Mouse (Mus musculus): ENCODE measurements around the gene Hist2h3c1. TPM values are rescaled to one million over a fixed set of nuclear protein-coding genes. Genes with fewer than 3 reads are reported as not detected.

Gene Hist2h3c1
- polyA plus RNA-seq (2017; shearing (Covaris generic)), result not detected

DNA sequence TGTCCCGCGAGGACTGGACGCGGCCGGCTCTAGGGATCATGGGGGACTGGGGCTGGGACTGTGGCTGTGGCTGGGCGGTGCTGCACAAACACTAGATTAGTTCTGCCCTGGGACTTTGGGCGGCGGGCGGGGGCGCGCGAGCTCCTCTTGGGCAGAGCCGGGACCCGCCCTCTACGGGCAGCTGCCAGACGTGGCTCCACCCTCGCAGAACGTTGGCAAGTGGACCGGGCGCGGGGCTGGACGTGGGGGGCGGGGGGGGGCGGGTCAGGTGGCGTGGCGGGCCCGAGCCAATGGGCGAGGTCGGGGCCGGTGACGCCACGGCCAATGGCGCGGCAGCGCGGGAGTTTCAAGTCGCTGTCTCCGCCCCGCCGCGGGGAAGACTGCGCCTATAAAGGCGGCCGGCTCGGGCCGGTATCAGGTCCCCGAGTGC lies at the start of gene Hist2h3c1:
Hist2h3c1 (plus strand) TSS at position 259 of the 430 bp plus-strand sequence.

DNA sequence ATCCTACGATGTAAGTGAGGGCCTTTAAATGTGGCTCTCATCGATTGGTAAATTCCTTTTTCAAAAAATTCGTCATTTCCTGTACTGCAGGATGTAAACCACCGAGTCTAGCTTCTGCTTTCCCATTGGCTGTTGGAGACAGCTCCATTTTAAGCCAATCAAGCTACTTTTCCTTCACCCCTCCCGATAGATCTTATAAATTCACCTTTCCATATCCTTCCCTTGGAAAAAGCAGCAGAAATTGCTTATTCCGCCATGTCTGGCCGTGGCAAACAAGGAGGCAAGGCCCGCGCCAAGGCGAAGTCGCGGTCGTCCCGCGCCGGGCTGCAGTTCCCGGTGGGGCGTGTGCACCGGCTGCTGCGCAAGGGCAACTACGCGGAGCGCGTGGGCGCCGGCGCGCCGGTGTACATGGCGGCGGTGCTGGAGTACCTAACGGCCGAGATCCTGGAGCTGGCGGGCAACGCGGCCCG lies 26.8 kb upstream of the Hist2h3c1 start, which contains the start of the genes Bola1 and Hist2h2ab:
Bola1 (minus strand) TSS at position 49 of the 470 bp plus-strand sequence.
Hist2h2ab (plus strand) TSS at position 205 of the 470 bp plus-strand sequence.

DNA sequence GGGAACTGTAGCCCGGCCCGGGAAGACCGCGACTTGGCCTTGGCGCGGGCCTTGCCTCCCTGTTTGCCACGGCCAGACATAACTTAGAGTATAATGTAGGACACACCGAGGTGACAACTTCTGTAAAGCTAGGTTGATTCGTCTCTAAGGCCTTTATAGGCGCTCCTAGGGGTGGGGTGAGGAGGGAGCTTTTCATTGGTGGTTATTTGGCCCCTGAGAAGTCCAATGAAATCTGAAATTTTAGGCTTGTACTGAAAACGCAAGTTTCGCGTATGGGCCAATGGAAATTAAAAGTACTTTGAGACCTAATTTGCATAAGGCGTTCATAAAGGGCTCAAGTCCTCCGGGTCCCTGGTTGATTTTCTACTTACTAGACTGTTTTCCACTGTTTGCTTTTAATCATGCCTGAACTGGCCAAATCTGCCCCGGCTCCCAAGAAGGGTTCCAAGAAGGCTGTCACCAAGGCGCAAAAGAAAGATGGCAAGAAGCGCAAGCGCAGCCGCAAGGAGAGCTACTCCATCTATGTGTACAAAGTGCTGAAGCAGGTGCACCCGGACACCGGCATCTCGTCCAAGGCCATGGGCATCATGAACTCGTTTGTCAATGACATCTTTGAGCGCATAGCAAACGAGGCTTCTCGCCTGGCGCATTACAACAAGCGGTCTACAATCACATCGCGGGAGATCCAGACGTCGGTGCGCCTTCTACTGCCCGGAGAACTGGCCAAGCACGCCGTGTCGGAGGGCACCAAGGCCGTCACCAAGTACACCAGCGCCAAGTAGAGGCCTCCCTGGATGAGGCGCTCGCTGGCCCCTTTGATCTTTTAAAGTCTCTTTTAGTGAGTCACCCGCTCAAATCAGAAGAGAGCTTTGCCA lies 25.5 kb upstream of the Hist2h3c1 start, which contains the start of the genes Hist2h2ac and Hist2h2be:
Hist2h2ac (minus strand) TSS at position 116 of the 875 bp plus-strand sequence.
Hist2h2be (plus strand) TSS at position 355 of the 875 bp plus-strand sequence.

DNA sequence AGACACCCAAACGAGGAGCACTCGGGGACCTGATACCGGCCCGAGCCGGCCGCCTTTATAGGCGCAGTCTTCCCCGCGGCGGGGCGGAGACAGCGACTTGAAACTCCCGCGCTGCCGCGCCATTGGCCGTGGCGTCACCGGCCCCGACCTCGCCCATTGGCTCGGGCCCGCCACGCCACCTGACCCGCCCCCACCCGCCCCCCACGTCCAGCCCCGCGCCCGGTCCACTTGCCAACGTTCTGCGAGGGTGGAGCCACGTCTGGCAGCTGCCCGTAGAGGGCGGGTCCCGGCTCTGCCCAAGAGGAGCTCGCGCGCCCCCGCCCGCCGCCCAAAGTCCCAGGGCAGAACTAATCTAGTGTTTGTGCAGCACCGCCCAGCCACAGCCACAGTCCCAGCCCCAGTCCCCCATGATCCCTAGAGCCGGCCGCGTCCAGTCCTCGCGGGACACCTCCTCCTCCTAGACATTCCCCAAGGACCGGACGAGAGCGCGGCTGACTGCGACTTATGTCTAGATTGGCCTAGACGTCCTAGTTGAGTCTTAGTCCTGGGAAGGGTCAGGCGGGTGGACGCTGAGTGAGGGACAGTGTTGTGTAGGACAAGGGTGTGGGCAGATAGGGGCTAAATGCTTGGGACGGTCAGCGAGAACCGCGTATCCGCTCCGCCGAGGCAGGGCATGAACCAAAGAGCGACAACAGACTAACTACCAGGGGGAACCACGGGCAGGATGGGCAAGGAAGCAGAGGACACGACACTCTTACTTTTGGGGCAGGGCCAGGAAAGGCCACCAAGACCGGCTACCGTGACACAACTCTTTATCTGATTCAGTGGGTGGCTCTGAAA lies 7.3 kb upstream of the Hist2h3c1 start, which contains the start of gene Hist2h3c2:
Hist2h3c2 (minus strand) TSS at position 174 of the 840 bp plus-strand sequence.

DNA sequence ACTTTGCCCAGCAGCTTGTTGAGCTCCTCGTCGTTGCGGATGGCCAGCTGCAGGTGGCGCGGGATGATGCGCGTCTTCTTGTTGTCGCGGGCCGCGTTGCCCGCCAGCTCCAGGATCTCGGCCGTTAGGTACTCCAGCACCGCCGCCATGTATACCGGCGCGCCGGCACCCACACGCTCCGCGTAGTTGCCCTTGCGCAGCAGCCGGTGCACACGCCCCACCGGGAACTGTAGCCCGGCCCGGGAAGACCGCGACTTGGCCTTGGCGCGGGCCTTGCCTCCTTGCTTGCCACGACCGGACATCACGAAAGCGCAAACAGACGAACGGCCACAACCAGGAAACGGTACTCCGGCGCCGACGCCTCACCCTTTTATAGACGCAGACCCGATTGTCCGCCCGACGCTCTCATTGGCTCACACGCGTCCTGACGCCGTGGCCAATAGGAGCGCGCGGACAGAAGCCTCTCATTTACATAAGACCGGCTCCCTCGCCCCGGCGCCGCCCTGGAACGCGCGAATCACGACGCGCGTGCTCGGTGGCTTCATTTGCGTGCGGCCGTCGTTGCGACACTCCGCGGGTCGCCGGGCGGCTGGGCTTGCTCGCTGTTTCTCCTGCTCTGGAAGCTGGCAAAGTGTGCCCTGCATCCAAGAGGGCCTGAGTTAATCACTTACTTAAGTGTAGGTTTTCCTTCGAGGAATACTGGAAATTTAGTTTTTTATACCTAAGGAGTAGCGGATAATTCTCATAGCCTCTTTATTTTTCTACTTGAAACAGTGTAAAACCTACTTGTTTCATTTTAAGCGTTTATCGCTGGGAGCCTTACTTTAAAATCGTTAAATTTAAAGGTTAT lies 6.3 kb upstream of the Hist2h3c1 start, which contains the start of gene Hist2h2aa2:
Hist2h2aa2 (minus strand) TSS at position 328 of the 850 bp plus-strand sequence.

DNA sequence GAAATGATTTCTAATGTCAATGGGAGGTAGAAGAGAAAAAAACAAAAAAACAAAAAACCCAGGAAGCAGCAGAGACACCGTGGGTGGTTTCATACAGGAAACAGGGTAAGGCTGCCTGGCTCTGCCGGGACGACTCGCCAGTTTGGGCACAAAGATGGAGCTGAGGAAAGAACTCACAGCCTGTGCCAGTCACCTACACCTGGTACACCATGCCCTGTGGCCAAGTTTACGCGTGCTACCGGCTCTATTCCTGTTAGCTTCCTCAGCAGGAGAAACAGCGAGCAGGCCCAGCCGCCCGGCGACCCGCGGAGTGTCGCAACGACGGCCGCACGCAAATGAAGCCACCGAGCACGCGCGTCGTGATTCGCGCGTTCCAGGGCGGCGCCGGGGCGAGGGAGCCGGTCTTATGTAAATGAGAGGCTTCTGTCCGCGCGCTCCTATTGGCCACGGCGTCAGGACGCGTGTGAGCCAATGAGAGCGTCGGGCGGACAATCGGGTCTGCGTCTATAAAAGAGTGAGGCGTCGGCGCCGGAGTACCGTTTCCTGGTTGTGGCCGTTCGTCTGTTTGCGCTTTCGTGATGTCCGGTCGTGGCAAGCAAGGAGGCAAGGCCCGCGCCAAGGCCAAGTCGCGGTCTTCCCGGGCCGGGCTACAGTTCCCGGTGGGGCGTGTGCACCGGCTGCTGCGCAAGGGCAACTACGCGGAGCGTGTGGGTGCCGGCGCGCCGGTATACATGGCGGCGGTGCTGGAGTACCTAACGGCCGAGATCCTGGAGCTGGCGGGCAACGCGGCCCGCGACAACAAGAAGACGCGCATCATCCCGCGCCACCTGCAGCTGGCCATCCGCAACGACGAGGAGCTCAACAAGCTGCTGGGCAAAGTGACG lies 1.2 kb upstream of the Hist2h3c1 start, which contains the start of gene Hist2h2aa1:
Hist2h2aa1 (plus strand) TSS at position 495 of the 884 bp plus-strand sequence.

DNA sequence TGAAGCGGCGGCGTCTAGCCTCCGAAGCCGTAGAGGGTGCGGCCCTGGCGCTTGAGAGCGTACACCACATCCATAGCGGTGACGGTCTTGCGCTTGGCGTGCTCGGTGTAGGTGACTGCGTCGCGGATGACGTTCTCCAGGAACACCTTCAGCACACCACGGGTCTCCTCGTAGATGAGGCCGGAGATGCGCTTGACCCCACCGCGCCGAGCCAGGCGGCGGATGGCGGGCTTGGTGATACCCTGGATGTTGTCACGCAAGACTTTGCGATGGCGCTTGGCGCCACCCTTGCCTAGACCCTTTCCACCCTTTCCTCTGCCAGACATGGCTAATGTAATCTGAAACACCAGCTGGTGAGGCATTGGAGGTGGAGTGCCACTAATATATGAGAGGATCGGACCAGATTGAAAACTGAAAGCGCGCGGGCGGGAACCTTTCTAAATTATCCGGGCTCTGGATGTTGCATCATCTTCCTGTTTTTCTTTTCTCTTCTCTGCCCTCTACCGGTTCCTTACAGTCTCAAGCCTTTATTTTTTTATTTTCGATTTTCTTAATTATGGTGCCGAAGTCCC lies 16.6 kb downstream of the Hist2h3c1 start, which contains the start of gene Hist2h4:
Hist2h4 (minus strand) TSS at position 333 of the 572 bp plus-strand sequence.

DNA sequence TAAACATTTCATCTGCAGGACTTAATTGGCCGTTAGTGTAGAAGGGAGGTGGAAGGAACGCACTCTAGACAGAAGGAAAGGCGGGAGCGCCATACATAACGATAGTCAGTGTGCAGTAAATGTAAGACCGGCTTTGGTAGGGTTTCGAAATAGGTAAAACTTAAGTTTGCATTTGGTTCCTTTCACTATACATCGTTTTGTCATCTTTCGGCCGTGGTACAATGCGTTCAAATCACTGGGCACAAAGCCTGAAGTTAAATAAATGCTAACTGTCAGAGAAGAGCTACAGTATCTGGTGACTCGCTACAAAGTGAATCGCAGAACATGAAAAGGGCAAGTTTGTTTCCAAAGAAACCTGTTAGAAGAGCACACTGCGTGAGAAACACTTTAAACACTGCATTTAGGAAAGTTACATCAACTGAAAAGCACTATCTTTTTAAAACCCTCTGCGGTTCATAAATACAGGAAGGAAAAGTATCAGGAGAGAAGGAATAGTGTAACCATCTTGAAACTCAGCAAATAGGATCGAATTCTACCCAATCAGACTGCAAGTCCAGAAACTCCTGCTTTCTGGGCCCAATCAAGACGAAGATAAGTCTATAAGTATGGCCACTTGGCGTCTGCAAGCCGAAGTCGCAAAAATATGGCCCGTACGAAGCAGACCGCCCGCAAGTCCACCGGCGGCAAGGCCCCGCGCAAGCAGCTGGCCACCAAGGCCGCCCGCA lies 21.7 kb downstream of the Hist2h3c1 start, which contains the start of gene Hist2h3b:
Hist2h3b (plus strand) TSS at position 604 of the 725 bp plus-strand sequence.

DNA sequence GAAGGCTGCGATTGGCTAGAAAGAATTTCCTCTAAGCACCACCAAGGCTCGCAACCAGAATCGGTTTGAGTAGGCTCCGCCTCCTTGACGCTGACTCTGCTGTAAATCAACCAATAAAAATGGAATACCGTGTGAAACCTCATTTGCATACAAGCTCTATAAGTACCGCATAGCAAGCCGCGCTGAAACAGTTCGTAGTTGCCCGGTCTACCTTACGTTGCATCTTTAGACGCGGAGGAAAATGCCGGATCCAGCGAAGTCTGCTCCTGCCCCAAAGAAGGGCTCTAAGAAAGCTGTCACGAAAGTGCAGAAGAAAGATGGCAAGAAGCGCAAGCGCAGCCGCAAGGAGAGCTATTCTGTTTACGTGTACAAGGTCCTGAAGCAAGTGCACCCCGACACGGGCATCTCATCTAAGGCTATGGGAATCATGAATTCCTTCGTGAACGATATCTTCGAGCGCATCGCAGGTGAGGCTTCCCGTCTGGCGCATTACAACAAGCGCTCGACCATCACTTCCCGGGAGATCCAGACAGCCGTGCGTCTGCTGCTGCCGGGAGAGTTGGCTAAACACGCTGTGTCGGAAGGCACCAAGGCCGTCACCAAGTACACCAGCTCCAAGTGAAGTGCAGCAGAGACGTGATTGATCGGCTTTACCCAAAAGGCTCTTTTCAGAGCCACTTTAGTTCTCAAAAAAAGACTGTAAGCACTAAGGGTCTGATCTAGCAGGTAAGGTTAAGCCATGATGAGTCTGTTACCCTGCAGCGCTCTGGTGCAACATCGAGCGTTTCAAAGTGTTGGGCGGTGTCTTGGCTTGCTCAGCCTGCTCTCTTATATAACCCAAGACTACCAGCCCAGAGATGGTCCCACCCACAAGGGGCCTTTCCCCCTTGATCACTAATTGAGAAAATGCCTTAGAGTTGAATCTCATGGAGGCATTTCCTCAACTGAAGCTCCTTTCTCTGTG lies 23.3 kb downstream of the Hist2h3c1 start, which contains the start of gene Hist2h2bb:
Hist2h2bb (plus strand) TSS at position 242 of the 964 bp plus-strand sequence.

DNA sequence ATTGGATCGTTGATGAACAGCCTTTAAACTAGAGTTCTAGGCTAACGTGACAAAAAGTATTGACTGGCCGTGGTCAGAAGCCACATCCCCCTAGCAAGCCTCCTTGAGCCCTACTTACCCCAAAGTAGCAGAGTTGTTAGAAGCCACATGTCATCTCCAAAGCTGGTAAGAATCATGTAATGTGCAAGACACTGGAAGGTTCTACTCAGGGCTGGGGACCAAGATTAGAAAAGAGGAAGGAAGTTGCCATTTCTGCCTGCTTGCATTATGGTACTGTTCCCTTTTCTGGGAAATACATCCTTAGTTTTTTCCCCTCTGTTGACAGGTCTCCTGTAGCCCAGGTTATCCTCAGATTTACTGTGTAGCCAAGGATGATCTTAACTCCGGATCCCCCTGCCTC lies 47.3 kb downstream of the Hist2h3c1 start, which contains the start of gene Fcgr1:
Fcgr1 (minus strand) TSS at position 183 of the 400 bp plus-strand sequence.

Other genes starting within 250 kb of the Hist2h3c1 start
- gene Vps45, start 188.2 kb upstream of the Hist2h3c1 start, polyA plus RNA-seq (2017; shearing (Covaris generic)), result 28.6 TPM
- 19.7 TPM for gene Otud7b, start 142.2 kb upstream of the Hist2h3c1 start, polyA plus RNA-seq (2017; shearing (Covaris generic))
- 3.7 TPM for gene Mtmr11, start 84.7 kb upstream of the Hist2h3c1 start, polyA plus RNA-seq (2017; shearing (Covaris generic))
- 140 TPM for gene Sf3b4, start 74.4 kb upstream of the Hist2h3c1 start, polyA plus RNA-seq (2017; shearing (Covaris generic))
- 3.5 TPM for gene Sv2a, start 65.5 kb upstream of the Hist2h3c1 start, polyA plus RNA-seq (2017; shearing (Covaris generic))
- gene Bola1, start 27.0 kb upstream of the Hist2h3c1 start, polyA plus RNA-seq (2017; shearing (Covaris generic)), result 32.6 TPM
- 0.95 TPM for gene Hist2h2ab, start 26.8 kb upstream of the Hist2h3c1 start, polyA plus RNA-seq (2017; shearing (Covaris generic))
- 9.2 TPM for gene Hist2h2ac, start 25.8 kb upstream of the Hist2h3c1 start, polyA plus RNA-seq (2017; shearing (Covaris generic))
- 4.6 TPM for gene Hist2h2be, start 25.6 kb upstream of the Hist2h3c1 start, polyA plus RNA-seq (2017; shearing (Covaris generic))
- 0.77 TPM for gene Hist2h3c2, start 7.6 kb upstream of the Hist2h3c1 start, polyA plus RNA-seq (2017; shearing (Covaris generic))
- 73.7 TPM for gene Hist2h2aa2, start 6.4 kb upstream of the Hist2h3c1 start, polyA plus RNA-seq (2017; shearing (Covaris generic))
- not detected for gene Hist2h2aa1, start 1.2 kb upstream of the Hist2h3c1 start, polyA plus RNA-seq (2017; shearing (Covaris generic))
- 4.2 TPM for gene Hist2h4, start 16.6 kb downstream of the Hist2h3c1 start, polyA plus RNA-seq (2017; shearing (Covaris generic))
- 7.6 TPM for gene Hist2h3b, start 22.0 kb downstream of the Hist2h3c1 start, polyA plus RNA-seq (2017; shearing (Covaris generic))
- 5.4 TPM for gene Hist2h2bb, start 23.1 kb downstream of the Hist2h3c1 start, polyA plus RNA-seq (2017; shearing (Covaris generic))
- 0.20 TPM for gene Fcgr1, start 47.3 kb downstream of the Hist2h3c1 start, polyA plus RNA-seq (2017; shearing (Covaris generic))
- not detected for gene BC107364, start 205.6 kb downstream of the Hist2h3c1 start, polyA plus RNA-seq (2017; shearing (Covaris generic))